In the genomic region with DNA sequence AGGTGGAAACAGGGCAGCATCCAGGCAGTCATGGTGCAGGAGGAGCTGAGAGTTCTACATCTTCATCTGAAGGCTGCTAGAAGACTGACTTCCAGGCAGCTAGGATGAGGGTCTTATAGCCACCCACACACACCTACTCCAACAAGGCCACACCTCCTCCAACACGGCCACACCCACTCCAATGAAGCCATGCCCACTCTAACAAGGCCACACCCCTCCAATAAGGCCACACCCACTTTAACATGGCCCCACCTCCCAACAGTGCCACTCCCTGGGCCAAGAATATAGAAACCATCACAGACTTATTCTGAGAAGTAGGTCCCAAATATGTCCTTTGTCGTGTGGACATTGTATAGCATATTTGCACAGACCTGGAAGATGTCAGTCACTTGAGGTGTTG, we compare ENCODE assay signal across 14 mouse cellular contexts. TPM values are rescaled to one million over a fixed set of nuclear protein-coding genes. Genes with fewer than 3 reads are reported as not detected.
DNase-seq lines count a peak whose midpoint lies in the region.
"Had no signal": no experiment of that assay in that cellular context is flagged by ENCODE, and none has a peak within 500 bp of the region (broad histone marks: within the 10 kb centered on the region; RNA-seq: fewer than 3 reads in every experiment).

No protein-coding gene starts in this region.

- peak; percentile 27 for DNase-seq in adrenal gland, postnatal 14 days
- DNase-seq in adrenal gland, adult 18-20 months (ENCODE audit: low spot score in 2 of 2), result no peak
- DNase-seq in B cell, adult 2 months, result peak; percentile 30
- DNase-seq in ZHBTc4 (ENCODE audit: low read depth, low spot score) (peak; percentile 56), liver (no peak)
- DNase-seq: adrenal gland, adult 2 months; adrenal gland, postnatal 10 days; adrenal gland, postnatal 36 days; cerebellum, adult 11-12 months; cerebellum, adult 2 months; cerebellum, adult 9-10 months; cerebellum, postnatal 10 days; cerebellum, postnatal 25 days; forebrain, postnatal 0 days had no signal

RNA-seq across cellular contexts. Expression of gene Acacb, which starts 59.8 kb away (rescaled TPM):
- total RNA-seq in adrenal gland, postnatal 14 days (2021), result 121 and 148 TPM in 2 replicates
- 100 to 1,000 TPM; 130 to 232 TPM for total RNA-seq in adrenal gland, adult 18-20 months (2021)

Comparison
In these comparisons a context has a peak if more than half of its experiments do, and no peak if none do; other contexts are left out.
1. DNase-seq: peak in adrenal gland, postnatal 14 days (single experiment), B cell, adult 2 months (2 of 2) and ZHBTc4 (single experiment); none in adrenal gland, adult 18-20 months (0 of 2) and liver (single experiment).